Mouse (Mus musculus) left cerebral cortex, adult 18-20 months (tissue): Measurements from ENCODE around the gene Ntf3. TPM values are rescaled to one million over a fixed set of nuclear protein-coding genes. Genes with fewer than 3 reads are reported as not detected.
A peak's percentile ranks its signal among the peaks of the same experiment; 100 is the strongest.

Experiments used
- DNase-seq, 2 experiments: peaks; one replicate each; pipeline ENCODE4 v3.0.0; 2021 to 2022; ENCODE audit warnings: low spot score in 2 of 2, mixed read lengths in 1 of 2
- long read RNA-seq, 2 experiments: library from polyadenylated mRNA; stranded (forward); transcript quantifications; one replicate each; pipeline ENCODE4 v2.0.0; 2021
- total RNA-seq, 2 experiments: library from RNA; stranded (reverse); gene quantifications; 2 replicates each; pipeline ENCODE4 v1.2.3; 2021

The Ntf3 gene
- total RNA-seq = 1 to 10 TPM; 2.5 to 2.8 TPM
- long read RNA-seq, experiment 1, partial matches to known transcripts = 0 of 4 reads
- long read RNA-seq, experiment 1, other reads (novel, unspliced or antisense) = 4 of 4 reads
- long read RNA-seq, experiment 2, partial matches to known transcripts = 0 of 2 reads
- long read RNA-seq, experiment 2, other reads (novel, unspliced or antisense) = 2 of 2 reads

DNA sequence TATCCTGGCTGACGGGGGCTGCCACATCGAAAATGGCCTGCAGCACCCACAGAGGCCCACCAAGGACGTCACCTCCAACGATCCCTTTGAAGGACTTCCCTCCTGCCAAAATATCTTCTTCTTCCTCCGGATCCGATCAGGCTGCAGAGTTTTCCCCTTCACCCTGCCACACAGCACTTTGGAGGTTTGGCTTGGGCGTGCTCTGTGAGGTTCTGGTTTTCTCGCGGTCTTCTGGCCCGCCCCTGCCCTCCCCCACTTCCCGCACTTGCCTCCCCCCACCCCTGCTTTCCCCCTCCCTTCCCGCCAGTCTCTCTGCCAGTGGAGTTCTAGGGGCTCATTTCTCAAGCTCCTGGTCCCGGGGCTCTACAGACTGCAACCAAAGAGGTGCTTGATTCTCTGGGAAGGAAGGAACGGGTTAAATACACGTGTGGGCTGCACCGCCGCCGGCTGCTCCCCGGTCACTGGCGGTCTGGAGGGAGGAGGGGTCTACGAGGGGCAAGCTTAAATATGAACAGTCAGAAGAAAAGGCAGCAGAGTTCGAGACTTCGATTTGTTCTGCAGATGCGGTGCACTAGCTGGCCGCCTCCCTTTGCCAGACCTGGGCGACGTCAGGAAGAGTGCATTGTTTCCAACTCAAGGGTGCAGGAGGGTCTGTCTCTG is at the start of gene Ntf3:
Gene Ntf3 (minus strand): TSS at position 363 of the 660 bp plus-strand sequence.
- no peak for DNase-seq

DNA sequence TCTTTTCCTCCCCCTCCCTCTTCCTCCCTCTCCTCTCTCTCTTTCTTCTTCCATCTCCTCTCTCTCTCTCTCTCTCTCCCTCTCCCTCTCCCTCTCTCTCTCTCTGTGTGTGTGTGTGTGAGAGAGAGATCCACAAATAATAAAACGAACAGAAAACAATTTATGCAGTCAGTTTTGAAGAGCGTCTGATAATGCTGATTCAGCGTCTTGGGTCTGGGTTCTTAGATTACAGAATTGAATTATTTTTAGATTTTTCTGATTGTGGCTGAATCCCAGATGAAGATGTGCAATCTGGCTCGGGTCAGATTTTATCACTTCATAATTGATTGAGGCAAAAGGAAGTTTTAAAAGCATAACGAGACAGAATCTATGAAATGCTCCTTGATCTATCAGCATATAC is 46.6 kb upstream of the Ntf3 start:
- no peak for DNase-seq

DNA sequence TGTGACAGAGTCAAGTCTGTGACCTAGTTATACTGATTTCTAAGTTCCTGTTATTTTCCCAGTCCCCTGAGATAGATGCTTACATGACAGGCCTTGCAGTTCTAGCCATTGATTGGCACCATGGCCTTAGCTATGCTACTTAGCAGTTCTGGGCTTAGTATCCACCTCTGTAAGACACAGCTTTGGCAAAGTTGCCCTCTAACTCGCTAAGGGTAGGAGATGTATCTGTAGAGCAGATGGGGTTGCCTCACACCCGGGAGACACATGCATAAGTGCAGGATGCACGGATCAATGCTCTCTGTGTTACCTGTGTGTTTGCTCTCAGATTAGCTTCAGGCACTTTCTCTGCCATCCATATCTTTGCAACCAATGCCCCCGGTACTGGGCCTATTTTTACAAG is 36.7 kb upstream of the Ntf3 start:
- DNase-seq = no peak

DNA sequence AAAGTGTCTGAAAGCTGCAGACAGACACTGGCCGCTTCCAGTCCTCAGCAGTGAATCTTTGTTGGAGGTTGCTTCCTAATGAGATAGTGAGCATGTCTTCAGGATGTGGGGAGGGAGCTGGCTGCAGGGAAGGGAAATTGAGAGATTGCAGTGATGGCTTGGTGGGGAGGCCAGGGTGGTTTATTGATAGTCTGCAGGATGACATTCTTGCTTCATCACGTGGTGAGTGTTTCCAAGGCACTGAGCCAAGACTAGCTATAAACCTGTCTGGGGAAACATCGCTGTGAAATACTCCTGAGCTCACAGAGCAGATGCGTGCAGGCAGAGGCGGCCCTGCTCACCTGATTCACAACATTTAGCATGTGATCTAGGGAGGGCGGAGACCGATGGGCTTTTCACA is 36.2 kb upstream of the Ntf3 start:
- no peak for DNase-seq

DNA sequence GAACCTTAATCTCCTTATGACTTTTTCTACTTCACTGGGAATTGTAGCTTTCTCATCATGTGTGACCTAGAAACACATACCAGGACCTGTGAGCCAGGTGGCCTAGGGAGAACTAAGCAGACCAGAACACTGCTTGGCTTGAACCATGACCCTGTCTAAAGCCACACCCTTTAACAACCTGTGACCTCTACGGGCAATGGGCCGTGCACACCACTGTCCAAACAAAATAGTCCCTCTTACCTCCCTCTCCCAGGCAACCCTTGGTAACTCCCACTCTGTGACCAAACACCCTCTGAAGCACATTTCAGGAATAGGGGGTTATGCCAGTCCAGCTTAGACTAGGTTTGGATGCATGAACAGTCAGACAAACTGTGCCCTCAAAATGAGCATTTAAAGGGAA is 35.0 kb upstream of the Ntf3 start:
- DNase-seq = no peak

DNA sequence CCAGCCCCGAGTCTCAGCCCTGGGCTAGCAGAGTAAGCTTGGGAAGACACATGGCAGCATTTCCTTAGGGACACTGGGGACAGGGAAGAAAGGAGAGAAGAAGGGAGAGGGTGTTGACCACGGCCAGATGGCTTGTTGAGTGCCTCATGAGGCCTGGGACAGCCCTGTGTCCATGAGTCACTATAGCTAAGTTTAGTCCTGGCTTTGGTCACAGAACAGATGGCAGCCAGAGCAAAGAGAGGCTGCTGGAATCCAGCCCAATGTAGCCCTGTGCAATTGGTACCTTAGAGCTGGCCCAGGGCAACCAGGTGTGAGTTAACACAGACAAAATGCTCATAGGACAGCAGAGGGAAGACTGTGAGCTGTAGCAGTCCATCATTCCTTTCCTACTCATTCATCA is 33.2 kb upstream of the Ntf3 start:
- peak; percentile 4 to 7 for DNase-seq

DNA sequence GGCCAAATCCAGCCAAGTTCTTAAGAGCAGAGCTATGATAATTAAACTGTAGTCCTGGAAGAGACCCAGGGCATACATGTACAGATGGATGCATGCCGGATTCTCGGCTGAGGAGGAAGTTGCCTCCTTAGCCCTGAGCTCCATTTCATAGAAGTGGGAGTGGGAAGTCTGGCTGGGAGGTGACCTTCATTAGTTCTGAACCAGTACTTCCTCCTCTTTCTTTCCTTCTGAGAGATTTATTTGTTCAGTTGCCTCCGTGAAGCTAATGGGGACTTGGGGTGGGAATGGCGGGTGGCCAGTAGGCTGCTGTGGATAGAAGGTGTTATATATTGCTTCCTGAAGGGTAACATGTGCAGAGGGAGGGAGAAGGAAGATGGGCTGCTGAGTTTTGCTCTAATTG is 28.1 kb upstream of the Ntf3 start:
- no peak for DNase-seq

DNA sequence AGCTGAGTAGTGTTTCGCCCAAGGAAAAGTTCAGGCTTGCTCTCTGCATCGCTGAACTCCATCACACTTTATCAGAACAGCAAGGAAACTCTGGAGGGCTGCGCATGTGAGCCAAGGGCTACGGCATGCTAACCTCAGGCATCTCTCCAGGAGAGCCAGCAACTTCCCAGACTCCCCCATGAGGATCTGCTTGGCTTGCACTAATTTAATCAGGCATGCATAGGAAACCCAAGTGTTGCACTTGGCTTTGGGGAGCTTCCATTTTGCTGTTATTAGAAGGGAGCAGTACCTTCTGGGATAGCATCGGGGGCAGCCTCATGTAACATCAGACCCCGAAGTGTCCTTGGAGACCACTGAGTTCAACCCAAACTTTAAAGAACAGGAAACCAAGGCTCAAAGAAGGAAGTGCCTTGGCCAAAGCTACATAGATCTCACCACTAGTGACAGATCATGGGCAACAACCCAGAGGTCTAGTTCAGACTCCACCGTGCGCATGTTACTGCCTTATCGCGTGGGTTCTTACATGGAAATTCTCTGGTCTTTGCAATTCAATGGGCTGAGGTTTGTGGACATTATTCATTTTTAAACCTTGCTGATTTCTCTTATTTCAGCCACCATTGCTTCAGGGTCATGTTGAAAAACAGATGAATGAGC is 23.6 kb upstream of the Ntf3 start:
- DNase-seq = no peak

DNA sequence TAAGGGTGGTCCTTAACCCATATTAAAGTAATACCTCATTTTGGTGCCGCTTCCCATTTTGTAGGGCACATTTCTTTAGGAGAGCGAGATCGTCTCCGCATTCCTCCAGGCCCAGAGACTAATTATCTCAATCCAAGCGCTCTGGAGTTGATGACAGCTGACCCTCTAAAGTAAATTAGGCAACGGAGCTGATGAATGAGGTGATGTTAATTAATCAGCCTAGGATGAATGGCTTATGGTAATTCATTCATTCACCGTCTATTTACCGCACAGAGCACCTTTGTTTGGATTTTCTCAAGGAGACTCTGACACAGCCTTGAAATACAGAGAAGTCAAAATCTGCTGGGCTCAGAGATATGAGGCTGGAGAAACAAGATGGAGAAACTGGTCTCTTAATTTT is 20.7 kb upstream of the Ntf3 start:
- DNase-seq = no peak

DNA sequence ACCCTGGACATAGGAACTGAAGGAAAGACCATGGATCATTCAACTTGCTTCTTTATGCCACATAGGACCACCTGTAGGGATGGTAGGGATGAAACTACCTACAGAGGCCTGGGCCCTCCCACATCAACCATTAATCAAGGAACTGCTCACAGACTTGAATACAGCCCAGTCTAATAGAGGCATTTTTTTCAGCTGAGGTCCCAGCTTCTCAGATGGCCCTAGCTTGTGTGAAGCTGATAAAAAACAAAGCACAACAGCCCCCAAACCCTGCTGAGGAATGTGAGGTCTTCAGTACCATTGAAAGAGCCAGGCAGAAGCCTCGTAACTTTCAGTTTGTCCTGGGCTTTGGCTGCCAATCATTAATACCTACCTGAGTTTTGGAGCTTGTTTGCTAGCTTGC is 19.4 kb upstream of the Ntf3 start:
- DNase-seq = no peak

DNA sequence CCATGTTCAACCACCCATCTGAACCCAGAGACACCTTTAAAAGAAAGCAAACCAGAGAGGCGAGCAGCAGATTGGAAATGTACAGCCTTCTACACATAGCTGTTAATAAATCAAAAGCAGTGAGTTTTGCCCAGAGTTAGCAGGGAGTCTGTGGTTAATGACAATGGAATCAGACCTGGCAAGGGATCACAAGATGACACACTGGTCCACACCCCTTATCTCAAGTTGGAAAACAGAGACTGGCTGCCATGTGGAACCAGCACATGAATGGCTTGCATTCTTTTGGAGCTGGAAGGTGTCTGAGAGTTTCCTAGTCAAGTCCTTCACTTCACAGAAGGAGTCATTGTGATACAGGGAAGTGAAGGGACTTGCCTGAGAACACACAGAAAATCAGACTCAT is 5.4 kb upstream of the Ntf3 start:
- DNase-seq = no peak

DNA sequence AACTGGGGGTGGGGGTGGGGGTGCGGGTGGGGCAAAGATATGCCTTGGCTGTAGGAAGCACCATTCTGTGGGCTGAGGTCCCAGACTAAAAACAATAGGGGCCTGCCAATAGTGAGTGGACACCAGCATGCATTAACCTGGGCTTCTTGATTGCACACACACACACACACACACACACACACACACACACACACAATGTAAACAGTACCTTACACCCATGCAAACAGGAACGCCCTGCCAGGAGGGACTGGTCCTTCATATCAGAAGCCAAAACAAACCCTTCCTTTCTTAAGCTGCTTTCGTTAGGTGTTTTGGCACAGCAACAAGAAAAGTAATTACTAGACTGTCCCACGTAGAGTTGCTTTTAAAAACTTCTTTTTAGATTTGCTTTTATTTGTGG is 4.1 kb upstream of the Ntf3 start:
- DNase-seq = no peak

DNA sequence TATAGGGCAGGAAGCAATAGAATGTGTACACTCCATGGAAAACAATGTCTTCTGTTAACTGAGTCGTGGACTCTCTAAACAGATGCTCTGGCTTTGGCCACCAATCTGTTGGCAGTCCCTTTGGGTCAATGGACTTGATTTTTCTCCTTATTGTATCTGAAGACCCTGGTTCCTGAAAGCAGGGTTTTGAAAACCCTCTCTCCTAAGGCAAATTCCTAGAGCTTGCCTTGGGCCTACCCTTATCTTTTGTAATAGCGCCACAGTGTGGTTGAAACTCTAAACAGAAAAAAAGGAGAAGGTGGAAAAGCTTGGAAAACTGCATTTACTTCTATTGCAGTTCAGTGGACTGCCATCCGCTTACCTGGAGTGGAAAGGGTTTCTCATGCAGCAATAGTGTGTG is 1.0 kb upstream of the Ntf3 start:
- peak in 1 of 2 experiments; percentile 47 for DNase-seq

DNA sequence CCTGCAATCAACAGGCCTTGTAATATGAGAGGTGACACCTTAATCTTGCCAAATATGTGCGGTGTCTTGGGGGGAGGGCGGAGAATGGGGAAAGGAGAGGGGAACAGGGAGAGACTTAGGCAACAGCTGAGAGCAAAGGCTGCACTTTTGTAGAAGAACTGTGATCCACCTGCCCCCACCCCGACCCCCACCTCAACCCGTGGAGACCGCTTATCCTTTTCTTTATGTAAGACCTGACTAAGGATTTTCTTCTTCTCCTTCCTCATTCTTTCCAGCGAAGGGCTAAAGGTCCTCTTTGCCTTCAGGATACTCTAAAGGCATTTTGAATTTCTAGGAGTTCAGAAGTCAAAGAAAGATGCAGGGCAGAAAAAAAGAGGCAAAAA is 489 bp upstream of the Ntf3 start:
- DNase-seq = no peak

DNA sequence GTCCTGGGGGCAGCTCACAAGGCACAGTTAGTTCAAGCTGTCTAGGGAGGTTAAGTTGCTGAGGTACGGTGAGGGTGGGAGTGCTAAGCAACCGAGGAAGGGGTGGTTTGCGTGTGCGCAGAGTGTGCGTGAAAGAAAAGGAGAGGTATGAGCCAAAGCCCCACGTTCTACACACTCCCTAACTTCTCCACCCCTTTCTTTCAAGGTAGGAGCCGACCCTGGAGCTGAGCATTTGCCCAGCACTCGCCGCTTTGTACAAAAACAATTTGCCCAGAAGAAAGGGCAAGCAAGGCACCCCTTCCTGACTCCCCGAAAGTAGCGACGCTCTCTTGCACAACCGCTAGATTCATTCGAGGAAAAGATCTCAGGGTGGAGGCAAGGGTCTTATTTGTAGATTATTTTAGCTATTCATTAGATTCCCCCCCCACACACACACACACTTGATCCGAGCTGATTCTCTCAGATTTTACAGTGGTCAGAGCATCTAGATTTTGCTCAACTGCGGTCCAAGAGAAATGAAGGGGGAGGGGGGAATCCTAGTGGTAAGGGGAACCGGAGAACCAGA is 1.0 kb downstream of the Ntf3 start:
- no peak for DNase-seq

DNA sequence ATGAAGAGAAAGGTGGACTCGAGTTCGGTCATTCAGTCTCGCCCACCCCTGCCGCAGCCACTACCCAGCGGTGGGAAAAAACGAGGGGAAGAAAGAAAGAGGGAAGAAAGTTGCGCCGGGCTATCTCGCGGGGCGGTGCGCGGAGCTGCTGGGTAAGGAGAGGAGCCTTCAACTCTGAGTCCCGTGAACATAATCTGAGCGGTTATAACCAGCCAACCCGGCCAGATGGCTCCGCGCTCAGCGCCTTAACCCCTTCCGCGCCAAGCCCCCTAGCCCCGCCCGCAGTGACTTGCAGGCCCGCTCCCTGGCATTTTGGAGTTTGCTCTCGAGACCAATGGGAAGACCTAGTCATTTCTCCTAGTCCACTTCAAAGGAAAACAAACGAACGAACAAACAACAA is 1.9 kb downstream of the Ntf3 start:
- no peak for DNase-seq

DNA sequence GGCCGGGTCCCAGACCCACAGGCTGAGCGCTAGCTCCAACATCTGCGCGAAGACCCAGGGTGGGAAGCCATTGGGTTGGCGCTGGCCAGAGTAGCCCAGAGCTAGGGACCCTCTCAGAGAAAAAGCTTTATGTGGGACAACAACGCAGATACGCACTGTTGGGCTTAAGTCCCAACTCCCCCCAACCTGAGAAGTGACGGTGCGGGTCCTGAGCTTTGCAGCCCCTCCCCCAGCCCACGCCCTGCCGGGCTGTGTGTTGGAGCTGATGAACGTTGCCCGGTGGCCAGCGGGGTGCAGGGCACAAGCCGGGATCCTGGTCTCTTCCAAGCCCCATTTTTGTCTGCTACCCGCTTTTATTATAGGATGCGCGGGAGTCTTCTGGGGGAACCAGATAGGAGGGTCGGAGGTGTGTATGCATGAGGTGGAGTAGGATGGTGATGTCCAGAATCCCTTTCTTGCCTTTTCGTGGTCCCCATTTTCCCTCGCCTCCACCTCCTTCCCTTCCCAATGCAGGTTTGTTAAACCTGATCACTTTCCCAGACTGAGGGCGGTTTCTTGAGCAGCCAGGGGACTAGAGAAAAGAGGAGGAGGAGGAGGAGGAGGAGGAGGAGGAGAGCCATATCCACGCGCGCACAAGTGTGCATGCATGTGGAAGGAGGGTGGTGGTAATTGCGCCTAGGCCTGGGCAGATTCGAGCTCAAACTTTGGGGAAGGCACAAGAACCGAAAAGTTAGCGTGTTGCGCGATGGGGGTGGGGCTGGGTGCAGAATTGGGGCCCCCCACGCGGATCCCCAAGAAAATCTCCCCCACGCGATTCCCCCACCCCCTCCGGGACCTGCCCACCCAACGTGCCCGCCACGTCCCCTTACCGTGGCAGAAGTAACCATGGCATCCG is 2.6 kb downstream of the Ntf3 start:
- DNase-seq = no peak

DNA sequence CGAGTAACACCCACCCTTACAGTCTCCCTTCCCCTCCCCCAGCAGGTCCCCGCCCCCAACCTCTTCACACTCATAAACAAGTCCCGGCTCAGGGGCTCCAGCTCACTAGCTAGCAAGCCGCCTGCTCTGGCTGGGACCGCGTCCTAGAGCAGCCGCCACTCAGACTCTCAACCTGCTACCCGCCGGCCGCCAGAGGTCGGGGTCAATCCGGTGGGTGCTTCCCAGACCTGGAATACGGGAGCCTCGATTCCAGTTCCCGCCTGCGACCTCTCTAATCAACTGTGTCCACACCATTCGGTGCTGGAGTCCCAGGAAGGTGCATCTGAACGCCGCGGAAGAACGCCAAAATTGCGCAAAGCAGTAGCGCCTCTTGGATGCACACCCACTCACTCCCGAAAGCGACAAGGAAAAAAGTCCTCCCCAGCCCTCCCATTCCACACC is 3.5 kb downstream of the Ntf3 start:
- DNase-seq = peak; percentile 30 to 64

DNA sequence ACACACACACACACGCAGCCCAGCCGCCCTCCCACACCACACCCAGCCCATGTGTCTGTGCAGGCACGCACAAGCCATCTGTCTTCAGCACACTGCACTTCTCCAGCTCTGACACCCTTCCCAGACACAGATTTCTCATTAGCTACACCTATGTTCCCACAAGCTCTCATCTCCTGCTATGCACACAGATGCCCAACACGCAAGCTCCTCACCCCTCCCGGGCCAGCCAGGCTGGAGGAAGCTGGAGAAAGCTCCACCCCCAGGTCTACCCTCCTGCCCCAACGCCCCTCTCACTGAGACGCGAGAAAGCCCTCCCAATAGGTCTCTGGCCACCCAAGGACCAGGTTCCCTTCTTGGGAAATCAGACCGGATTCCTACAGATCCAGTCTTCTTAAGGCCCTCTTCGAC is 4.4 kb downstream of the Ntf3 start:
- DNase-seq = peak in 1 of 2 experiments; percentile 25

DNA sequence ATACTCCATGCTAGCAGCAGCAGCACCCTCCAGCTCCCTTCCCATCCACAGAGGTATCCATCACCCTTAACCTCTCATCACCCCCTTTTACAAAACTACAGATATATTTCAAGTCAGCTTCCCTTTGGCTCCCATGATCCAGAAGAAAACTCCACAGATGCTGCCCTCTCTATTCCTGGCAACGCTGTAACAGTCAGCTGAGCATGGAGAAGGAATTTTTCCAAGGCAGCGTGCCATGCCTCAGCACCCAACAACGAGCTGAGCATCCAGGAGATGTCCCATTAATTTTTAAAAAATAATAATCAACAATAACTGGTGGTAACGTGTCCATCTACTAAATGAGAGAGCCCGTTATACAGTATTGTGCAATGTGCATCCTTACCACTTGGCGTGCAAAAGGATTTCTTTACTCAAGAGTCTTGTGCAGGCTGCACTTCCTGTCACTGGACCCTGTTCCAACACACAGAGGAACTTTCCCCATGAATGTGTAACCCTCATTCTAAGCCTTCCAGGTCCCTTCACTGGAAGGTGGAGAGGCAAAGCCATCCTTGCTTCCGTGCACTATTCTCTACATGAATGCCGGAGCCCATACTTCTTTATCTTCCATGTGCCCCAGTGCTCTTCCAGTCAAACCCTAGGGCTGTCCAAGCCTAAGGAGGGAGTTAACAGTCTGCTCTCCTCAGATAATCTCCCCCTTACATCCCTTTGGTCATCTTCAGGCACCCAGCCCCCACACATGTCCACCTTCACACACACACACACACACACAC is 5.0 kb downstream of the Ntf3 start:
- DNase-seq = no peak

DNA sequence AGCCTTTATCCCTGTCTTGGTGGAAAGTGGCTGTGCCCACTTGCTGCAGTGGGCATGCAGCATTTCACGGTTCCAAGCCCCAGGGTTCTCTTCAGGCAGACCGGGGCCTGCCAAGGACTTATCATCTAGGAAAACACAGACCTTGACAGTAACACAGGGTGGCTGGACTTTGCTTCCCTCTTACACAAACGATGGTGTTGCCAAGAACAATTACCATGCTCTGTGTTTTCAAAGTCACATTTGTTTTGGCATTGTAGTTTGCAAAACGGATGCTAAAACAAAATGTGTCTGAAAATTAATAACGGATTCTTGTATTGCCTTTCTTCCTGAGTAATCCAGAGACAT is 6.7 kb downstream of the Ntf3 start:
- no peak for DNase-seq
